Mouse (Mus musculus) heart, adult 2 months (tissue): Measurements from ENCODE around the gene Tmem209.

Experiments
- CTCF ChIP-seq: fragments of 200-600 bp; IDR thresholded peaks from 2 replicates; pipeline ENCODE4 v1.8.1; 2022; ENCODE audit warnings: antibody characterized with exemption, mild to moderate bottlenecking, moderate library complexity
- EP300 ChIP-seq: fragments of 200-500 bp; IDR thresholded peaks from 2 replicates; pipeline ENCODE4 v1.6.1; 2011; ENCODE audit warnings: low read depth, low read length, control low read depth; ENCODE audit not compliant: insufficient read depth
- POLR2A ChIP-seq: fragments of 200-500 bp; IDR thresholded peaks from 2 replicates; pipeline ENCODE4 v1.6.1; 2011; ENCODE audit warnings: mild to moderate bottlenecking, low read depth, low read length, control low read depth; ENCODE audit not compliant: insufficient read depth

- 0 out of 2 replicates have a peak, but pooled peaks have one; percentile 4 for TF ChIP-seq CTCF
- TF ChIP-seq POLR2A, result no peak
- no peak for TF ChIP-seq EP300
Measured at GRCm38 (mm10) chr6:30520400-30520799, 10.8 kb upstream of the Tmem209 start.
